Mouse (Mus musculus) CH12.LX (cell line): ENCODE results near the gene Tead1.

Source experiments
- CTCF ChIP-seq, 2 experiments: IDR thresholded peaks in 1 of 2; conservative IDR thresholded peaks in 1 of 2; 2 replicates each; pipeline ENCODE4 v1.5.1; 2011 to 2012; ENCODE audit warnings: low read depth in 2 of 2, low read length in 2 of 2, improper control_type of control experiment in 1 of 2, inconsistent platforms in 1 of 2, mild to moderate bottlenecking in 1 of 2, moderate library complexity in 1 of 2
- KAT2A ChIP-seq: IDR thresholded peaks from 2 replicates; pipeline ENCODE4 v1.6.1; 2012; ENCODE audit warnings: low read length, improper control_type of control experiment, inconsistent platforms; ENCODE audit not compliant: insufficient replicate concordance
- NELFE ChIP-seq: IDR thresholded peaks from 2 replicates; pipeline ENCODE4 v1.6.1; 2011; ENCODE audit warnings: low read depth, low read length, improper control_type of control experiment
- POLR2A ChIP-seq: IDR thresholded peaks from 2 replicates; pipeline ENCODE4 v1.6.1; 2011; ENCODE audit warnings: low read depth, mild to moderate bottlenecking, improper control_type of control experiment, low read length
- ZNF384 ChIP-seq: IDR thresholded peaks from 2 replicates; pipeline ENCODE4 v1.6.1; 2012; ENCODE audit warnings: low read depth, low read length, improper control_type of control experiment, inconsistent platforms

DNA sequence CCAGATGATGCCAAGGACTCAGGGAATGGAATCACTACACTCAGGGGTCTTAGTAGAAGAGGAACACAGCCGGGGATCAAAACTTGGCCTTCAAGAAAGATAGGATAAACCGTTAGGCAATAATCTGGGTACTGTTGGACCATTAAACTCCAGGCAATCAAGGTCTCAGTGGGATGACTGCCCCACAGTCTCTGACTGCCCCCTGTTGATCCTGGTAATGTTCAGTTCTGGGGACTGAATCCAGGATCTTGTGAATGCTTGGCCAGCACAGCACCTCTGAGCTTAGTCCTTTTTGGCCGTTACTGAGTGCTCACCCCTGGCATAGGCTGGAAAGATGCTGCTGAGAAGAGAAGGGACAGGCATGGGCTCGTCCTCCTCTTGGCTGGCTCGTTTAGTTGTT lies 34.4 kb downstream of the Tead1 start:
- no peak for TF ChIP-seq POLR2A
- TF ChIP-seq NELFE, result no peak
- peak in 1 of 2 experiments; percentile 15; a peak in 1 of 4 replicates for TF ChIP-seq CTCF (conservative IDR thresholded peaks at IDR 0.05 in 1 of 2, IDR thresholded peaks at IDR 0.05 in 1 of 2; ENCODE audit: low read depth in 2 of 2, low read length in 2 of 2)
- TF ChIP-seq ZNF384, result no peak
- TF ChIP-seq KAT2A, result no peak
